Mouse (Mus musculus) myocyte (in vitro differentiated cells): ENCODE measurements around the gene Fam78b. TPM values are rescaled to one million over a fixed set of nuclear protein-coding genes. Genes with fewer than 3 reads are reported as not detected.

ENCODE experiments used
- H3K27me3 ChIP-seq: one replicate; pipeline ENCODE4 v1.6.1; 2011; ENCODE audit not compliant: control insufficient read depth, insufficient read depth, insufficient read length
- H3K36me3 ChIP-seq: one replicate; pipeline ENCODE4 v1.6.1; 2011; ENCODE audit not compliant: control insufficient read depth, insufficient read depth
- H3K4me2 ChIP-seq: one replicate; pipeline ENCODE4 v1.6.1; 2011; ENCODE audit warnings: low read depth, control low read depth
- H3K4me3 ChIP-seq: one replicate; pipeline ENCODE4 v1.5.1; 2011; ENCODE audit warnings: mild to moderate bottlenecking, control low read depth, moderate library complexity
- H3K79me2 ChIP-seq: one replicate; pipeline ENCODE4 v1.6.1; 2011; ENCODE audit not compliant: control insufficient read depth, insufficient read depth
- H3ac ChIP-seq: one replicate; pipeline ENCODE4 v1.6.1; 2011; ENCODE audit not compliant: control insufficient read depth, insufficient read length
- CEBPB ChIP-seq: IDR thresholded peaks from 2 replicates; pipeline ENCODE4 v1.6.1; 2011; ENCODE audit warnings: mild to moderate bottlenecking, moderate library complexity; ENCODE audit not compliant: poor library complexity, insufficient read depth, severe bottlenecking
- E2F4 ChIP-seq: IDR thresholded peaks from one replicate; pipeline ENCODE4 v1.6.1; 2011; ENCODE audit warnings: mild to moderate bottlenecking, control low read depth, moderate library complexity; ENCODE audit not compliant: insufficient read depth
- MAX ChIP-seq: IDR thresholded peaks from one replicate; pipeline ENCODE4 v1.6.1; 2011; ENCODE audit warnings: low read depth, mild to moderate bottlenecking, control low read depth
- MYOD1 ChIP-seq, 3 experiments: IDR thresholded peaks; one replicate each; pipeline ENCODE4 v1.6.1; 2011; ENCODE audit warnings: control low read depth in 2 of 3, low read depth in 2 of 3, mild to moderate bottlenecking in 2 of 3, moderate library complexity in 1 of 3; ENCODE audit not compliant: insufficient read length in 2 of 3, control insufficient read depth in 1 of 3
- MYOG ChIP-seq, 3 experiments: IDR thresholded peaks; one replicate each; pipeline ENCODE4 v1.6.1; 2011; ENCODE audit warnings: control low read depth in 2 of 3, low read depth in 2 of 3, mild to moderate bottlenecking in 2 of 3; ENCODE audit not compliant: insufficient read length in 2 of 3, control insufficient read depth in 1 of 3, insufficient read depth in 1 of 3
- POLR2A ChIP-seq: IDR thresholded peaks from one replicate; pipeline ENCODE4 v1.6.1; 2011; ENCODE audit warnings: low read depth, mild to moderate bottlenecking, control low read depth, moderate library complexity; ENCODE audit not compliant: insufficient read length
- POLR2AphosphoS2 ChIP-seq: IDR thresholded peaks from one replicate; pipeline ENCODE4 v1.6.1; 2011; ENCODE audit warnings: low read depth, control low read depth; ENCODE audit not compliant: insufficient read length
- REST ChIP-seq: IDR thresholded peaks from one replicate; pipeline ENCODE4 v1.6.1; 2011; ENCODE audit warnings: mild to moderate bottlenecking, control low read depth, moderate library complexity; ENCODE audit not compliant: insufficient read depth, insufficient read length
- SRF ChIP-seq: IDR thresholded peaks from one replicate; pipeline ENCODE4 v1.6.1; 2011; ENCODE audit warnings: low read depth; ENCODE audit not compliant: control insufficient read depth, insufficient read length
- TCF12 ChIP-seq: IDR thresholded peaks from one replicate; pipeline ENCODE4 v1.6.1; 2011; ENCODE audit warnings: mild to moderate bottlenecking, control low read depth; ENCODE audit not compliant: poor library complexity, insufficient read depth, severe bottlenecking
- TCF3 ChIP-seq: IDR thresholded peaks from one replicate; pipeline ENCODE4 v1.6.1; 2011; ENCODE audit warnings: low read depth, control low read depth; ENCODE audit not compliant: insufficient read length
- USF1 ChIP-seq: IDR thresholded peaks from one replicate; pipeline ENCODE4 v1.6.1; 2011; ENCODE audit warnings: low read depth, mild to moderate bottlenecking, control low read depth, moderate library complexity
- polyA plus RNA-seq: library from polyadenylated mRNA; unstranded; fragments of >200 nt; fragmentation: generic; extraction: Trizol; gene quantifications from one replicate; pipeline ENCODE4 v1.2.1, GENCODE M21; 2012; ENCODE audit warnings: missing spikeins

Fam78b gene
- polyA plus RNA-seq, 1 experiment = 0.92 TPM

DNA sequence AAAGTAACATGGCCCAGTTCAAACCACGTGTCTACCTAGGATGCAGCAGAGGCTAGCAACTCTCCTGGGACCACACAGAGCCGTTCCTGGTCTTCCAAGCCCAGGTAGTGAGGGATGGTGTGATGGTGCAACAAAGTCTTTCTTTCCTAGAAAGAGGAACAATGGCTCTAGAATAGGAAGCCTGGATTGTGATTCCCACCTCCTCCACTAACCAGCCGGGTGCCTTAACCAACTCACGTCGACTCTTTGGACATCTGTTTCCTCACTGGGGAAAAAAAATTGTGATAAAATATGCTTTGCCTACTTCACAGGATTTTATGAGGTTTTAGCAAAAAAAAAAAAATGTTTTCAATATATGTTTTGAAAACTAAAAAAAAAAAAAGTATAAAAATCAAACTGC, 134.5 kb downstream of the Fam78b start:
- no peaks in the 10 kb centered on the region for H3K36me3 ChIP-seq
- H3ac ChIP-seq = no peak overlapping the region
- H3K4me2 ChIP-seq = no peak overlapping the region
- no peaks in the 10 kb centered on the region for H3K27me3 ChIP-seq
- no peak for TF ChIP-seq MYOG (IDR thresholded peaks at IDR 0.05; ENCODE audit: control insufficient read depth in 1 of 3, insufficient read depth in 1 of 3, insufficient read length in 2 of 3, low read depth in 2 of 3)
- no peak for TF ChIP-seq SRF
- TF ChIP-seq E2F4 = no peak
- no peak for TF ChIP-seq POLR2A
- no peak for TF ChIP-seq MYOD1 (IDR thresholded peaks at IDR 0.05; ENCODE audit: control insufficient read depth in 1 of 3, insufficient read length in 2 of 3, low read depth in 2 of 3)
- TF ChIP-seq REST = no peak
- no peak for TF ChIP-seq CEBPB
- no peak for TF ChIP-seq POLR2AphosphoS2
- no peak for TF ChIP-seq TCF3
- TF ChIP-seq TCF12 = no peak
- TF ChIP-seq USF1 = no peak
- no peak for TF ChIP-seq MAX
- no peak overlapping the region for H3K4me3 ChIP-seq
- H3K79me2 ChIP-seq = no peaks in the 10 kb centered on the region
